Mouse (Mus musculus) gastrocnemius, adult 2 months (tissue): Measurements from ENCODE around the gene Pot1a. TPM values are rescaled to one million over a fixed set of nuclear protein-coding genes. Genes with fewer than 3 reads are reported as not detected.

Source experiments
- DNase-seq: peaks from one replicate; pipeline ENCODE4 v3.0.0; 2022
- H3K27ac ChIP-seq: fragments of 200-600 bp; 2 replicates; pipeline ENCODE4 v1.8.1; 2022; ENCODE audit warnings: mild to moderate bottlenecking
- H3K4me3 ChIP-seq: fragments of 200-600 bp; 2 replicates; pipeline ENCODE4 v1.8.1; 2022; ENCODE audit warnings: mild to moderate bottlenecking, moderate library complexity
- CTCF ChIP-seq: fragments of 200-600 bp; IDR thresholded peaks from 2 replicates; pipeline ENCODE4 v1.8.1; 2022; ENCODE audit warnings: antibody characterized with exemption, mild to moderate bottlenecking, moderate library complexity
- intact Hi-C: fragments of 180-260 bp; cut with DNase I; formaldehyde crosslinking; loops from one replicate; pipeline ENCODE4 v1.15.1; 2025
- total RNA-seq, 2 experiments: library from RNA; stranded (reverse); gene quantifications; 2 replicates each; pipeline ENCODE4 v1.2.3; 2021

Pot1a gene
- total RNA-seq, 2 experiments from 2014 or later: 8.4 to 9.3 TPM

DNA sequence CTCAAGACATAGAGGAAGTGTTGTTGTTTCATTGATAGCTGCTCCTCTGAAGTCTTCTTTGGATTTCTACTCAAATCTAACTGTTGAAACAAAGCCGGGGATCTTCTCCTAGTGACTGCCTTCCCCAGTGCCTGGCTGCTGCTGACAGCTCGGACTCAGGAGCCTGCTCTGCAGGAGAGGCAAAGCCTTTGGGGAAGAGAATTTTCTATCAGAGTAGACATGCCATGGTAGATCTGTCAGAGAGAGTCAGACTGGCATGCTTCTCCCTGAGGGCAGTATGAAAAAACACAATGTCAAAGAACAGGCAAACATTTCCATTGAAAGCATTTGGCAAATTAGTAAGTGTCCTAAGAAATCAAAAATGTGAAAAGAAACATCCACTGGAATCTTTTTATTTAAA lies 109.1 kb downstream of the Pot1a start:
- TF ChIP-seq CTCF: no peak
- Histone ChIP-seq H3K27ac (no peak overlapping the region), H3K4me3 (no peak overlapping the region)
- no peak for DNase-seq
- intact Hi-C loops: no loop called here

Other genes with a start within 250 kb of the Pot1a start
- gene Gpr37, start 118.5 kb downstream of the Pot1a start, total RNA-seq: not detected